Mouse (Mus musculus) midbrain, embryonic 14.5 days (tissue): ENCODE measurements around the gene Nwd1. TPM values are rescaled to one million over a fixed set of nuclear protein-coding genes. Genes with fewer than 3 reads are reported as not detected.

ENCODE experiments used
- ATAC-seq: fragments of 200-750 bp; cut with Nextera tagmentation; 2 replicates; pipeline ENCODE4 v1.8.0; 2017; ENCODE audit warnings: moderate number of reproducible peaks, moderate library complexity; ENCODE audit not compliant: low FRiP score, low TSS enrichment
- DNase-seq: peaks from one replicate; pipeline ENCODE4 v3.0.0-alpha.2; 2015
- H3K27ac ChIP-seq: fragments of 300-500 bp; sonication (generic); replicated peaks from 2 replicates; pipeline ENCODE4 v1.5.1; 2014; ENCODE audit warnings: mild to moderate bottlenecking, low read depth, low read length, moderate library complexity
- H3K27me3 ChIP-seq: fragments of 300-500 bp; sonication (generic); 2 replicates; pipeline ENCODE4 v1.6.1; 2014; ENCODE audit warnings: low read length, control low read depth, mixed read lengths; ENCODE audit not compliant: control insufficient read depth, insufficient read depth
- H3K36me3 ChIP-seq: fragments of 300-500 bp; sonication (generic); 2 replicates; pipeline ENCODE4 v1.6.1; 2014; ENCODE audit warnings: low read length, control low read depth; ENCODE audit not compliant: control insufficient read depth, insufficient read depth
- H3K4me1 ChIP-seq: fragments of 300-500 bp; sonication (generic); 2 replicates; pipeline ENCODE4 v1.6.1; 2014; ENCODE audit warnings: mild to moderate bottlenecking, antibody characterized with exemption, low read length, control low read depth; ENCODE audit not compliant: control insufficient read depth, insufficient read depth
- H3K4me2 ChIP-seq: fragments of 300-500 bp; sonication (generic); 2 replicates; pipeline ENCODE4 v1.6.1; 2014; ENCODE audit warnings: mild to moderate bottlenecking, low read length, moderate library complexity
- H3K4me3 ChIP-seq: fragments of 300-500 bp; sonication (generic); replicated peaks from 2 replicates; pipeline ENCODE4 v1.5.1; 2014; ENCODE audit warnings: low read depth, low read length
- H3K9ac ChIP-seq: fragments of 300-500 bp; sonication (generic); replicated peaks from 2 replicates; pipeline ENCODE4 v1.6.1; 2014; ENCODE audit warnings: mild to moderate bottlenecking, low read length, moderate library complexity
- H3K9me3 ChIP-seq: fragments of 300-500 bp; sonication (generic); 2 replicates; pipeline ENCODE4 v1.6.1; 2016; ENCODE audit warnings: low read length, control low read depth, mixed read lengths; ENCODE audit not compliant: control insufficient read depth
- WGBS: fragments of 180-500 bp; shearing (Covaris S2); extraction: QIAGEN DNeasy Blood & Tissue Kit; methylation state at CpG from one replicate; pipeline ENCODE4 v1.1.7; 2014; 5-methylcytosine and 5-hydroxymethylcytosine counted together
- polyA plus RNA-seq: library from polyadenylated mRNA; unstranded; fragments of >200 nt; fragmentation: Nextera tagmentation; extraction: Ambion mirVana; gene quantifications from 2 replicates; pipeline ENCODE4 v1.2.1, GENCODE M21; 2014

Nwd1 gene
- polyA plus RNA-seq = 1.00 and 1.1 TPM in 2 replicates

- H3K36me3 ChIP-seq = no peaks in the 10 kb centered on the region
- DNase-seq (peak; percentile 85), ATAC-seq (peak; percentile 87)
- 52% methylated on average over 11 of the region's 11 CpGs for WGBS
- H3K27me3 ChIP-seq = no peaks in the 10 kb centered on the region
- H3K4me3 ChIP-seq = no peak within 1 kb of the TSS
- H3K27ac ChIP-seq = peak within 1 kb of the TSS; percentile 67
- no peak within 1 kb of the TSS for H3K9ac ChIP-seq
- H3K4me1 ChIP-seq = 0 out of 2 replicates have a peak, but pooled peaks cover 5% of the 10 kb centered on the region
- no peak within 1 kb of the TSS; the same call in 1 of the 2 replicates for H3K4me2 ChIP-seq
- H3K9me3 ChIP-seq = no peaks in the 10 kb centered on the region
Observed at GRCm38 (mm10) chr8:72646060-72646767, at the start of gene Nwd1. Gene Nwd1 (plus strand): TSS chr8:72646711.

GRCm38 (mm10) chr8:72642885-72643284, 3.6 kb upstream of the Nwd1 start:
- peak; percentile 48 for ATAC-seq
- no peaks in the 10 kb centered on the region for H3K36me3 ChIP-seq
- no peak overlapping the region for H3K9ac ChIP-seq
- H3K4me3 ChIP-seq = no peak overlapping the region
- 89% methylated on average over 1 of the region's 1 CpGs for WGBS
- no peaks in the 10 kb centered on the region for H3K27me3 ChIP-seq
- H3K27ac ChIP-seq = no peak overlapping the region
- no peak for DNase-seq
- no peaks in the 10 kb centered on the region for H3K9me3 ChIP-seq
- 0 out of 2 replicates have a peak, but pooled peaks cover 5% of the 10 kb centered on the region for H3K4me1 ChIP-seq
- H3K4me2 ChIP-seq = no peak overlapping the region

- Histone ChIP-seq H3K4me2 (no peak overlapping the region), H3K36me3 (no peaks in the 10 kb centered on the region), H3K4me1 (0 out of 2 replicates have a peak, but pooled peaks cover 5% of the 10 kb centered on the region), H3K9ac (no peak overlapping the region), H3K9me3 (no peaks in the 10 kb centered on the region), H3K27ac (no peak overlapping the region), H3K27me3 (no peaks in the 10 kb centered on the region), H3K4me3 (no peak overlapping the region)
- ATAC-seq (no peak), DNase-seq (peak; percentile 21)
- WGBS = 70% methylated on average over 4 of the region's 4 CpGs
Observed at GRCm38 (mm10) chr8:72644601-72645000, 1.9 kb upstream of the Nwd1 start.

- H3K9me3 ChIP-seq = no peaks in the 10 kb centered on the region
- H3K27me3 ChIP-seq = no peaks in the 10 kb centered on the region
- 0 out of 2 replicates have a peak, but pooled peaks cover 5% of the 10 kb centered on the region for H3K4me1 ChIP-seq
- H3K4me3 ChIP-seq = no peak overlapping the region
- no peak overlapping the region; the same call in 1 of the 2 replicates for H3K4me2 ChIP-seq
- WGBS = 77% methylated on average over 5 of the region's 5 CpGs
- H3K36me3 ChIP-seq = no peaks in the 10 kb centered on the region
- peak; percentile 31 for ATAC-seq
- no peak overlapping the region for H3K9ac ChIP-seq
- no peak for DNase-seq
- H3K27ac ChIP-seq = peak overlapping the region; percentile 67
Observed at GRCm38 (mm10) chr8:72646768-72647143, 245 bp downstream of the Nwd1 start.

GRCm38 (mm10) chr8:72650697-72651096, 4.2 kb downstream of the Nwd1 start:
- Histone ChIP-seq H3K27me3 (no peaks in the 10 kb centered on the region), H3K9me3 (no peaks in the 10 kb centered on the region), H3K9ac (no peak overlapping the region), H3K4me3 (no peak overlapping the region), H3K36me3 (no peaks in the 10 kb centered on the region), H3K4me2 (no peak overlapping the region), H3K4me1 (peaks cover 14% of the 10 kb centered on the region; the same call in 1 of the 2 replicates), H3K27ac (no peak overlapping the region)
- 96% methylated on average over 2 of the region's 2 CpGs for WGBS
- no peak for ATAC-seq
- no peak for DNase-seq

- no peak overlapping the region for H3K4me3 ChIP-seq
- peak; percentile 87 for ATAC-seq
- H3K36me3 ChIP-seq = no peaks in the 10 kb centered on the region
- peak overlapping the region; percentile 6; the same call in 1 of the 2 replicates for H3K4me2 ChIP-seq
- WGBS = 20% methylated on average over 13 of the region's 13 CpGs
- H3K9me3 ChIP-seq = no peaks in the 10 kb centered on the region
- H3K27me3 ChIP-seq = no peaks in the 10 kb centered on the region
- peak overlapping the region; percentile 81 for H3K27ac ChIP-seq
- no peak overlapping the region; the same call in 1 of the 2 replicates for H3K9ac ChIP-seq
- peaks cover 9% of the 10 kb centered on the region; the same call in 1 of the 2 replicates for H3K4me1 ChIP-seq
- peak; percentile 75 for DNase-seq
Observed at GRCm38 (mm10) chr8:72654565-72655521, 8.3 kb downstream of the Nwd1 start.

GRCm38 (mm10) chr8:72655522-72655912, 9.0 kb downstream of the Nwd1 start:
- Histone ChIP-seq H3K9ac (no peak overlapping the region), H3K9me3 (no peaks in the 10 kb centered on the region), H3K4me3 (no peak overlapping the region), H3K27me3 (no peaks in the 10 kb centered on the region), H3K36me3 (no peaks in the 10 kb centered on the region), H3K27ac (peak overlapping the region; percentile 81), H3K4me1 (peaks cover 9% of the 10 kb centered on the region; the same call in 1 of the 2 replicates), H3K4me2 (no peak overlapping the region)
- ATAC-seq (peak; percentile 18; the same call in 1 of the 2 replicates), DNase-seq (no peak)
- WGBS = 58% methylated on average over 3 of the region's 3 CpGs

GRCm38 (mm10) chr8:72659967-72660366, 13.5 kb downstream of the Nwd1 start:
- H3K4me3 ChIP-seq = no peak overlapping the region
- no peaks in the 10 kb centered on the region for H3K27me3 ChIP-seq
- 96% methylated on average over 2 of the region's 2 CpGs for WGBS
- peaks cover 6% of the 10 kb centered on the region; the same call in 1 of the 2 replicates for H3K4me1 ChIP-seq
- ATAC-seq (no peak), DNase-seq (no peak)
- H3K9ac ChIP-seq = no peak overlapping the region
- H3K36me3 ChIP-seq = no peaks in the 10 kb centered on the region
- no peak overlapping the region for H3K27ac ChIP-seq
- no peaks in the 10 kb centered on the region for H3K9me3 ChIP-seq
- H3K4me2 ChIP-seq = no peak overlapping the region
